Mouse (Mus musculus) bone marrow, adult 2 months (tissue): ENCODE results near the gene Olfr447. TPM values are rescaled to one million over a fixed set of nuclear protein-coding genes. Genes with fewer than 3 reads are reported as not detected.

ENCODE experiments used
- H3K27ac ChIP-seq: fragments of 200-500 bp; 2 replicates; pipeline ENCODE4 v1.5.1; 2012; ENCODE audit warnings: low read depth, mild to moderate bottlenecking, control low read depth, inconsistent platforms, low read length; ENCODE audit not compliant: control insufficient read depth, poor library complexity, insufficient read depth
- H3K4me1 ChIP-seq: fragments of 200-500 bp; 2 replicates; pipeline ENCODE4 v1.6.1; 2011; ENCODE audit warnings: low read length; ENCODE audit not compliant: control insufficient read depth, insufficient read depth
- H3K4me3 ChIP-seq: fragments of 200-500 bp; replicated peaks from 2 replicates; pipeline ENCODE3; 2011; ENCODE audit warnings: mild to moderate bottlenecking, low read depth, low read length, control low read depth; ENCODE audit not compliant: control insufficient read depth
- CTCF ChIP-seq: fragments of 200-500 bp; IDR thresholded peaks from 2 replicates; pipeline ENCODE4 v1.5.1; 2011; ENCODE audit warnings: low read length, control low read depth; ENCODE audit not compliant: control insufficient read depth, insufficient read depth
- POLR2A ChIP-seq: fragments of 200-500 bp; IDR thresholded peaks from 2 replicates; pipeline ENCODE4 v1.6.1; 2011; ENCODE audit warnings: low read depth, mild to moderate bottlenecking, control low read depth, low read length, borderline replicate concordance; ENCODE audit not compliant: control insufficient read depth
- WGBS: fragments of 180-500 bp; shearing (Covaris S2); methylation state at CpG from one replicate; pipeline ENCODE4 v1.1.7; 2018; 5-methylcytosine and 5-hydroxymethylcytosine counted together
- polyA plus RNA-seq: library from polyadenylated mRNA; stranded (reverse); fragments of >200 nt; gene quantifications from 2 replicates; pipeline ENCODE4 v1.2.4, GENCODE M21; 2011; ENCODE audit warnings: low replicate concordance; ENCODE audit not compliant: missing spikeins, insufficient read depth, insufficient read length

The Olfr447 gene
- not detected in 2 replicates for polyA plus RNA-seq

DNA sequence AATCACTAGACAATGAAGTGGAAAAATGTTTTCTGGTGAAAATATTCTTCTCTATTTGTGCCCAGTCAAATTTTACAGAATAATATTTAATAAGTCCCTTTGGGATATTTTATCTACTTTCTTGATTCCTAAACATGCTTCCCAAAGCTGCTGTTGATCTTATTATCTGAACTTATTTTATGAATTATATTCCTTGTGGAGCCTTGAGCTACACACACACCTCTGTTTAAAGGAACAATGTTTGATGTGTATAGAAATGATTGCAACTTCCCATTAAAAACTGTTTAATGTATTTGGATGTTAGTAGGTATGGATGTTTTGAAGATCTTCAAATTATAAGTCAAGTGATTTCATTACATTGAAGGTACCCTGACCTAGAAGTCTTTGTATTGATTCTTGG is at the start of gene Olfr447:
Olfr447 (plus strand) TSS at position 301 of the 400 bp plus-strand sequence.
- H3K4me1 ChIP-seq: no peaks in the 10 kb centered on the region
- TF ChIP-seq POLR2A: no peak
- TF ChIP-seq CTCF: no peak
- H3K4me3 ChIP-seq: no peak within 1 kb of the TSS
- H3K27ac ChIP-seq: no peak within 1 kb of the TSS

DNA sequence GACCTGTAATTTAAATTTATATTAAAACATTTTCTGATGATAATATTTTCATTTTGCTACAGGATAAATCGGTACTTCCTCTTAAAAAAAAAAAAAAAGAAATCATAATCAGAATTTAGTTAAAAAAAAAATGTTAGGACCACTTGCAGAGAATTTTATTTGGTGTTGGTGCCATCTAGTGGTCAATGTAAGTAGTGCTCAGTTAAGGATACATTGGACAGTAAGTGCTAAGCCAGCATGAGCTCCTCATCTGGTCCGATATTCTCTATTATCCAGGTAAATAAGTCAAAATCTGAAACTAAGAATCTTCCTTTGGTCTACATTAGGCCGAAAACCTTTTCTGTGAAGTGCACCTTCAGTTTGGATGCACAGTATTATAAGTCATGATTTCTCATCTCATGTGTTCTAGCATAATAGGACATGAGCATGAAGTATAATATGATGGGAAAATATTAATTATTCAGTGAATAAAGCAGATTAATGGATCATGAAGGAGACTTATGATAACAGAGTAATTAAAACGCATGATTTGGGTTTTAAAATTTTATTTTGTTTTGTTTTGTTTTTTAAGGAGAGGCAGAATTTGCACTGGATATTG is 48.4 kb upstream of the Olfr447 start:
- Histone ChIP-seq H3K4me3 (no peak overlapping the region), H3K4me1 (no peaks in the 10 kb centered on the region), H3K27ac (no peak overlapping the region)
- WGBS: 12% methylated on average over 4 of the region's 4 CpGs
- TF ChIP-seq POLR2A (no peak), CTCF (no peak)

DNA sequence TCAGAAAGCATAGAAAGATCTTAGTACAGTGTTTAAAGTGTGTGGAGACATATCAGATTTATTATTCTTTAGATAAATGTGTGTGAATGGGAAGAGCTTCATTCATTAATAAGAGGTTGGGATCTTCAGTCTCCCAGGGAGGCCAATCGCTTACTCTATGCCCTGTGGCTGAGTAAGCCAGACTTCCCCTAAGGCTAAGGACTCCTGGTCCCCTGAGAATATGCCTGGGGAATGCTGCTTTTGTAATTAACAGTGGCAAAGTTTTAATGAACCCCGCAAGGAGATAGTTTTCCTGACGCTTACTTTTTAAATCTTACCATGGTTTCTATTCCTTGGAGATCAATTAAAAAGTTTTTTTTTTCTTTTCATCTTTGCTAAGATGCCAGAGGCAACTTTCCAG is 39.0 kb upstream of the Olfr447 start:
- 80% methylated on average over 3 of the region's 3 CpGs for WGBS
- H3K27ac ChIP-seq: no peak overlapping the region
- TF ChIP-seq CTCF: no peak
- no peak for TF ChIP-seq POLR2A
- no peaks in the 10 kb centered on the region for H3K4me1 ChIP-seq
- H3K4me3 ChIP-seq: no peak overlapping the region

DNA sequence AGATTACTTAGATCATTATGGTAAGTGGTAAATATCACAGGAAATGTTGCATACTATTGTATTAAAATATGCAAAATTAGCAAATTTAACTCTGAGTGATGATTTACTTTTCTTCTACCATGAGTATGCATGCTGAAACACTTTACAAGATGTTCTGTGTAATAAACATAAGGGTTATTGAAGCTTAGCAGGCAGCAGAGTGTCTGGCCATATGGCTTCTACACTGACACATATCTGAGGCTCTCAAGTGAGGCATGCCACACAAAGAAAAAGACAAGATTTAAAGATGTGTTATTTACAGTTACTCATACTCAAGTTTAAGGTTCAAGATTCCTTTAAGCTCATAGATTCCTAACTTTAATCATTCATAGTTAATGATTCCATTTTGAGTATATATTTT is 32.4 kb upstream of the Olfr447 start:
- Histone ChIP-seq H3K4me3 (no peak overlapping the region), H3K27ac (no peak overlapping the region), H3K4me1 (no peaks in the 10 kb centered on the region)
- TF ChIP-seq POLR2A (no peak), CTCF (no peak)

DNA sequence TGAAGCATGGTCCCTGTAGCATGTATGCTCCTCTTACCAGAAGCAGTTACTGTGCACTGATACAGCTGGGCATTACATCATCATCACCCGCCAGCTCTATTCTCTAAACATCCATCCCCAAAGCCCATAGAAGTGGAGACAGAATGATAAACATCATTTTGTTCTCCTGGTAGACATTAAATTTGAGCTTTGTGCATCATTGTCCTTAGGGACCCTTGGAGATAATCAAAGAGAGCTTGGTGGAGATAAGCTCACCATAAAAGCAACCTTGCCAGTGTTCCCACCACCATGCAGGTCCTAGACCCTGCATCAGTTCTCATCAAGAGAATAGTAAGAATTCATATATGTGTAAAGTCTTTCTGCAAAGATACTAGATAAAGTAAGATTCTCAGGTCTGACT is 18.5 kb upstream of the Olfr447 start, which contains the start of gene Olfr448:
Olfr448 (plus strand) TSS at position 301 of the 400 bp plus-strand sequence.
- H3K27ac ChIP-seq: no peak within 1 kb of the TSS
- H3K4me1 ChIP-seq: no peaks in the 10 kb centered on the region
- WGBS: 79% methylated on average over 1 of the region's 1 CpGs
- H3K4me3 ChIP-seq: no peak within 1 kb of the TSS
- TF ChIP-seq CTCF (no peak), POLR2A (no peak)

DNA sequence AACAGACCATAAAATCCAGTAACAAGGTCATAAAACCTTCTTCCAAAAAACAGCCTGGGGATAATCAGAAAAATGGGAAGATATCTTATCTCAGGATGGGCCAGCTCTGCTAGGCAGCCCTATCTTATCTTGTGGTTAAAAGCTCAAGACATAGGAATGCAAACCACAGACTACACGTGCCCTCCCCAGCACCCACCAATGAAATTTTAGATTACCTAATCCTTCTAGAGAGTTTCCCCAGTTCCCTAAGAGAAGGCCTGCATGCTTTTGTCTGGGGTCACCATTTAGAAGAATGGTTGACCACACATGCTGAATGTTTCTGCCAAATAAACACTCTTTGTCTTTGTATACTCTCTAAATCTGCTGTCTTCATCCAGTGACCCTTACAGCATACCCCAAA is 8.3 kb upstream of the Olfr447 start:
- Histone ChIP-seq H3K27ac (no peak overlapping the region), H3K4me3 (no peak overlapping the region), H3K4me1 (no peaks in the 10 kb centered on the region; the same call in 1 of the 2 replicates)
- WGBS: 8% methylated on average over 1 of the region's 1 CpGs
- TF ChIP-seq CTCF (no peak), POLR2A (no peak)

DNA sequence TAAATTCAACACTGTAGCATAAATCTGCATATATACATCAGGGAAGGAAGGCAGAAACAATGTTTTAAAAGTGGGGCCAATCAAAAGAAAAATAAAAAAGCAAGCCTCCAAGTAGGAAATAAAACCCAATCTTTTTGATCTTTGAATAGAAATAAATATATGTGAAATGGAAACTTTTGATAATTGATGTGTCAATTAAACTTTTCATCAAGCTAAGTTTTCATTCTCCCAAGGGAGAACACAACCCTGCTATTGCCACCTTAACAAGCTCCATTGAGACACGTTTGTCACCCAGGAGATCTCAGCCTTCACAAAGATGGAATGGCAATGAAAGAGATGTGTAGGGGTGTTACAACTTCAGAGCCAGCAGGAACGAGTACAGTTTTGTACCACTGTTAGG is 12.4 kb downstream of the Olfr447 start, which contains the start of gene Olfr446:
Olfr446 (plus strand) TSS at position 301 of the 400 bp plus-strand sequence.
- no peak within 1 kb of the TSS for H3K4me3 ChIP-seq
- H3K4me1 ChIP-seq: no peaks in the 10 kb centered on the region
- WGBS: 50% methylated on average over 2 of the region's 2 CpGs
- no peak for TF ChIP-seq CTCF
- no peak for TF ChIP-seq POLR2A
- H3K27ac ChIP-seq: no peak within 1 kb of the TSS

DNA sequence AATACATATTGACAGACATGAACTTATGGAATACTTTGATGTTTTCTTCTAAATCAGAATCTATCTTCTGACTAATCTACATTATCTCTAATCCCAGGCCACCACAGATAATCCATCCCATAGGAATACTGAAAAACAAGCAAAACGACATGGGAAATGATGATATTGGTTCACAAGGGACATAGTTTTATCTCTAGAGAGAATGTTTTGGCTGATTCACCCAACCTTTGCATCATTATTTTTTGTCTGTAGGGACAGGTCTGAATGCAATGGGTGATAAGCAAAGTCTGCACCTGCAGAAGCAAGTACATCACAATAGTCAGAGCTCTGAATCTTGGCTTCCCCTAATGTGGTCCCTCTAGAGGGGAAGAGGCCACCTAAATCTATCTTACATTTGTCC is 40.1 kb downstream of the Olfr447 start, which contains the start of gene Olfr444:
Olfr444 (plus strand) TSS at position 301 of the 400 bp plus-strand sequence.
- no peak within 1 kb of the TSS for H3K27ac ChIP-seq
- H3K4me3 ChIP-seq: no peak within 1 kb of the TSS
- no peaks in the 10 kb centered on the region for H3K4me1 ChIP-seq
- TF ChIP-seq CTCF (no peak), POLR2A (no peak)
- 68% methylated on average over 1 of the region's 1 CpGs for WGBS

Other genes starting within 250 kb of the Olfr447 start
- gene Tcaf1, start 198.8 kb upstream of the Olfr447 start, polyA plus RNA-seq: 0.36 and 1.2 TPM in 2 replicates
- gene Olfr453, start 169.5 kb upstream of the Olfr447 start, polyA plus RNA-seq: not detected in 2 replicates
- gene Olfr38, start 152.5 kb upstream of the Olfr447 start, polyA plus RNA-seq: not detected in 2 replicates
- gene Olfr452, start 123.8 kb upstream of the Olfr447 start, polyA plus RNA-seq: not detected in 2 replicates
- not detected in 2 replicates for gene Olfr450, start 96.9 kb upstream of the Olfr447 start, polyA plus RNA-seq
- not detected in 2 replicates for gene Olfr449, start 74.5 kb upstream of the Olfr447 start, polyA plus RNA-seq
- not detected in 2 replicates for gene Olfr448, start 18.4 kb upstream of the Olfr447 start, polyA plus RNA-seq
- not detected in 2 replicates for gene Olfr446, start 12.5 kb downstream of the Olfr447 start, polyA plus RNA-seq
- gene Olfr444, start 40.2 kb downstream of the Olfr447 start, polyA plus RNA-seq: not detected in 2 replicates
- gene Olfr441, start 197.5 kb downstream of the Olfr447 start, polyA plus RNA-seq: not detected in 2 replicates
- gene Olfr237-ps1, start 237.7 kb downstream of the Olfr447 start, polyA plus RNA-seq: not detected in 2 replicates